Mouse (Mus musculus) heart, adult 2 months (tissue): ENCODE measurements around the gene Topbp1. TPM values are rescaled to one million over a fixed set of nuclear protein-coding genes. Genes with fewer than 3 reads are reported as not detected.

Source experiments
- DNase-seq, 2 experiments: peaks; one replicate each; pipeline ENCODE4 v3.0.0; 2021
- H3K27ac ChIP-seq: fragments of 200-600 bp; 2 replicates; pipeline ENCODE4 v1.8.1; 2022
- H3K27me3 ChIP-seq: fragments of 200-500 bp; 2 replicates; pipeline ENCODE4 v1.6.1; 2012; ENCODE audit warnings: mild to moderate bottlenecking, low read length, inconsistent platforms, mixed read lengths; ENCODE audit not compliant: control insufficient read depth, insufficient read depth
- H3K36me3 ChIP-seq: fragments of 200-500 bp; 2 replicates; pipeline ENCODE4 v1.6.1; 2012; ENCODE audit warnings: low read length, inconsistent platforms; ENCODE audit not compliant: control insufficient read depth, insufficient read depth
- H3K4me1 ChIP-seq: fragments of 200-500 bp; 2 replicates; pipeline ENCODE4 v1.6.1; 2011; ENCODE audit warnings: low read length; ENCODE audit not compliant: control insufficient read depth, insufficient read depth
- H3K4me3 ChIP-seq: fragments of 200-600 bp; 2 replicates; pipeline ENCODE4 v1.8.1; 2022
- H3K79me2 ChIP-seq: fragments of 200-500 bp; replicated peaks from 2 replicates; pipeline ENCODE4 v1.6.1; 2012; ENCODE audit warnings: mild to moderate bottlenecking, inconsistent platforms, low read length, moderate library complexity, mixed read lengths; ENCODE audit not compliant: control insufficient read depth, insufficient read depth
- H3K9ac ChIP-seq: fragments of 200-500 bp; 2 replicates; pipeline ENCODE4 v1.6.1; 2012; ENCODE audit warnings: low read depth, mild to moderate bottlenecking, control low read depth, inconsistent platforms, low read length, mixed read lengths
- CTCF ChIP-seq: fragments of 200-600 bp; IDR thresholded peaks from 2 replicates; pipeline ENCODE4 v1.8.1; 2022; ENCODE audit warnings: antibody characterized with exemption, mild to moderate bottlenecking, moderate library complexity
- EP300 ChIP-seq: fragments of 200-500 bp; IDR thresholded peaks from 2 replicates; pipeline ENCODE4 v1.6.1; 2011; ENCODE audit warnings: low read depth, low read length, control low read depth; ENCODE audit not compliant: insufficient read depth
- POLR2A ChIP-seq: fragments of 200-500 bp; IDR thresholded peaks from 2 replicates; pipeline ENCODE4 v1.6.1; 2011; ENCODE audit warnings: mild to moderate bottlenecking, low read depth, low read length, control low read depth; ENCODE audit not compliant: insufficient read depth
- WGBS: fragments of 180-500 bp; shearing (Covaris S2); methylation state at CpG from one replicate; pipeline ENCODE4 v1.1.7; 2018; 5-methylcytosine and 5-hydroxymethylcytosine counted together
- intact Hi-C: fragments of 180-260 bp; cut with DNase I; formaldehyde crosslinking; loops from one replicate; pipeline ENCODE4 v1.15.1; 2025
- polyA plus RNA-seq: library from polyadenylated mRNA; depleted of rRNA; stranded (reverse); fragments of >200 nt; gene quantifications from 2 replicates; pipeline ENCODE4 v1.2.3, GENCODE M21; 2012; rRNA removed
- total RNA-seq, 2 experiments: library from RNA; stranded (reverse); gene quantifications; 2 replicates each; pipeline ENCODE4 v1.2.3; 2021

Topbp1 gene
- total and polyA plus RNA-seq, 3 experiments = 4.1 to 12.2 (median 7.6) TPM

DNA sequence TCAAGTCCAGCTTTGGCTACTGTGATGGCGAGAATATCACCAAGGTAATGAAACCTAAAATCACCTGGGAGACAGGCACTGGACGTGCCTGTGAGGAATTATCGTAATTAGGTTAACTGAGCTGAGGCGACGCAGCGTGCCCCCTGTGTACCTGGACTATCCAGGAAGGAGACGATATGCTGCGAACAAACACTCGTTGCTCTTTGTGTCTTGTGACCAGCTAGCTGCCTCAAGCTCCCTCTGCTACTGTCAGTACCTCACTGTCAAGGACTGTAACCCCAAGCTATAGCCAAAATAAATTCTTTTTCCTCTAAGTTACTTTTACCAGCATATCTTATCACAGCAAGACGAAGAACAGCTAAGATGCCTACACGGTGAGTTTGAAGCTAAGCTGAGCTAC lies 88.2 kb downstream of the Topbp1 start:
- Histone ChIP-seq H3K4me3 (no peak overlapping the region), H3K9ac (no peak overlapping the region), H3K36me3 (no peaks in the 10 kb centered on the region), H3K27ac (no peak overlapping the region), H3K27me3 (no peaks in the 10 kb centered on the region), H3K79me2 (no peaks in the 10 kb centered on the region), H3K4me1 (peaks cover 1% of the 10 kb centered on the region; the same call in 1 of the 2 replicates)
- no peak for TF ChIP-seq EP300
- TF ChIP-seq POLR2A = no peak
- no peak for TF ChIP-seq CTCF
- DNase-seq = no peak
- intact Hi-C loops = no loop called here
- WGBS = 86% methylated on average over 11 of the region's 11 CpGs

DNA sequence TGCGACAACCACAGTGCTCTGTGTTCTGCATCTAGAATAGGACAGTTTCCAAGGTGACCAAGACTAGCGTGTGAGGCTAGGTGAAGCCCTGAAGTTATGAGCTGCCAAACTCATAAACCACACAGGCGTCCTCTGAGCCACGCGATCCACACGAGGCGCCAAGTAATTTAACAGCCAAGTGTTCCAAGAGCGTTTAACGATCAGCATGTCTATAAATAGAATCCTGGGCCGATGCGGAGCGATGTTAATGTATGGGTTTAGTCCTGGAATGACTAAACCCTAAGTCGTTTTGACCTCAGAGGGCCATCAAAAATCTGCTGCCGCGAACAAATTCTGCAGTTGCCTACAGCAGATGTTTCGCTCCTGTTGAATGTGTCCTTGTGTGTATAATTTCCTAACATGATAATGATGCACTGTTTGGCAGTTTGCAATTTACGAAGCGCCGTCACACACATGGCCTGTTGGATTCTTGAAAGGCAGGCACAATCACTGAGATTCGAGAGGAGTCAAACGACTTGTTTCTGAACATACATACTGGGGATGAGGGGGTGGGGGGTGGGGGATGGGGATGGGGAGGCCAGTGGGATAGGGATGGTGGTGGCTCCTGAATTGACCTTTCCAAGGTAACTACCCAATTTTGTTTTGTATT lies 93.6 kb downstream of the Topbp1 start:
- Histone ChIP-seq H3K27me3 (no peaks in the 10 kb centered on the region), H3K27ac (peak overlapping the region; percentile 17; the same call in 1 of the 2 replicates), H3K36me3 (no peaks in the 10 kb centered on the region), H3K4me3 (no peak overlapping the region), H3K4me1 (no peaks in the 10 kb centered on the region), H3K9ac (no peak overlapping the region), H3K79me2 (no peaks in the 10 kb centered on the region)
- 52% methylated on average over 21 of the region's 21 CpGs for WGBS
- DNase-seq = peak in 1 of 2 experiments; percentile 53
- intact Hi-C loops = no loop called here
- TF ChIP-seq EP300 = no peak
- no peak for TF ChIP-seq POLR2A
- TF ChIP-seq CTCF = no peak

Other genes starting within 250 kb of the Topbp1 start
- 1 to 10 TPM; 1.4 to 1.6 TPM for gene Rab6b, start 193.4 kb upstream of the Topbp1 start, total RNA-seq
- 0.76 and 6.9 TPM in 2 replicates for gene Rab6b, start 193.4 kb upstream of the Topbp1 start, polyA plus RNA-seq
- 10 to 100 TPM; 19.4 to 19.8 TPM for gene Srprb, start 103.1 kb upstream of the Topbp1 start, total RNA-seq
- gene Srprb, start 103.1 kb upstream of the Topbp1 start, polyA plus RNA-seq = 31.0 and 43.5 TPM in 2 replicates
- gene Gm20425, start 74.9 kb upstream of the Topbp1 start, total RNA-seq = 1 to 10 TPM; 5.5 to 7.0 TPM
- gene Gm20425, start 74.9 kb upstream of the Topbp1 start, polyA plus RNA-seq = not detected in 2 replicates
- 10 to 100 TPM; 41.2 to 47.8 TPM for gene Trf, start 74.8 kb upstream of the Topbp1 start, total RNA-seq
- 52.9 and 87.2 TPM in 2 replicates for gene Trf, start 74.8 kb upstream of the Topbp1 start, polyA plus RNA-seq
- under 1 TPM in 1 of 2 experiments, not detected in 1; 0.16 TPM for gene 1300017J02Rik, start 133 bp upstream of the Topbp1 start, total RNA-seq
- 0.18 TPM in 1 of 2 replicates, not detected in the other for gene 1300017J02Rik, start 133 bp upstream of the Topbp1 start, polyA plus RNA-seq
- gene Cdv3, start 60.6 kb downstream of the Topbp1 start, total RNA-seq = 100 to 1,000 TPM; 121 to 143 TPM
- 26.5 and 51.2 TPM in 2 replicates for gene Cdv3, start 60.6 kb downstream of the Topbp1 start, polyA plus RNA-seq
- gene Bfsp2, start 175.2 kb downstream of the Topbp1 start, total RNA-seq = under 1 TPM; 0.52 to 0.99 TPM
- gene Bfsp2, start 175.2 kb downstream of the Topbp1 start, polyA plus RNA-seq = 0.31 TPM in 1 of 2 replicates, not detected in the other